Mouse (Mus musculus) C3H10T1/2 (cell line): ENCODE data around the gene Zscan4b. TPM values are rescaled to one million over a fixed set of nuclear protein-coding genes. Genes with fewer than 3 reads are reported as not detected.

Experiments
- polyA plus RNA-seq, 2 experiments: library from polyadenylated mRNA; unstranded; fragments of >200 nt; fragmentation: generic; extraction: Trizol; gene quantifications; one replicate each; pipeline ENCODE4 v1.2.1; 2012; ENCODE audit warnings: missing spikeins in 2 of 2

Zscan4b gene
- polyA plus RNA-seq, result not detected

DNA sequence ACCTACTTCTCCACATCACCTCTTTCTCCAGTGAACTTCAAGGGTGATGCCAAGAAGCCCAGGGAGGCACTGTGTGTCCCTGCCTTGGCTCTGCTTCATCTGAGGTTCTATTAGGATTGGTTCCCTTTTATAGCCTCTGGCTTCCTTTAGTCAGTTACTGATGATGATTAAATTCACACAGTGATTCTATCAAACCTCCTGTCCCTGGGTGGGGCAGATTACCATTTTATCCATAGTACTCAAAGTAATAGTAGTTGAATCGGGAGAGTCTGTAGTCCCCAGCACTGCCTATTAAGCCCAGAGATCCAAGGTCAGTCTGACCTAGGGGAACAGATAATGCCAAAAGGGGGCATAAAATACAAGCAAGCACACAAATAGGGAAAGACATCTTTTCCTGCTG, at the start of gene Zscan4b:
Gene Zscan4b (minus strand): TSS at position 101 of the 400 bp plus-strand sequence.

Other genes with a start within 250 kb of the Zscan4b start
- not detected for gene Nlrp4b, start 217.3 kb downstream of the Zscan4b start, polyA plus RNA-seq
- not detected for gene Vmn1r71, start 150.7 kb downstream of the Zscan4b start, polyA plus RNA-seq
- gene Zscan4c, start 100.7 kb upstream of the Zscan4b start, polyA plus RNA-seq, result under 1 TPM in 1 of 2 experiments, not detected in 1; 0.02 TPM
- not detected for gene Zscan4-ps1, start 164.6 kb upstream of the Zscan4b start, polyA plus RNA-seq